Comparison of ENCODE assay signal across 19 mouse cellular contexts in the genomic region with DNA sequence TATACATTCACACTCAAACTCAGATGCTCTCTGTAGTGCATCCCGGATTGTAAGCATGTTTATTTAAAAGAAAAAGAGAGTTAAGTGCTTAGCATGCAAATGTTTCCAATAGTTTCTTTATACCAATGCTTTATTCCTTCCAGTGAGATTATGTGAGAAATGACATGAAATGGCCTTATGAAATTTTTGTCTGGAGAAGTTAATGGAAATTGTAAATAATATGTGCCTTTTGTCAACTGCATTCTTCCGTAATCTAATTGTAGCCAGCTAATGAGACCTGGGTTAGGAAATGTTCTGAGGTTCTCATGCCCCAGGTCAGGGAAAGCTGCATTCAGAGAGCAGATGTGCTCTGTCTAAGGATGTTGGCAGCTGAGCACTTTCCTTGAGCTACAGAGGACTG.
DNase-seq lines count a peak whose midpoint lies in the region; ATAC-seq and TF ChIP-seq lines count a peak whose summit lies in the region.
"Had no signal": no experiment of that assay in that cellular context is flagged by ENCODE, and none has a peak within 500 bp of the region (broad histone marks: within the 10 kb centered on the region; RNA-seq: fewer than 3 reads in every experiment).

No protein-coding gene starts in this region.

- H3K4me1 ChIP-seq in kidney, postnatal 0 days (replicated peaks; ENCODE audit: insufficient read depth, low read length) = no peaks in the 10 kb centered on the region
- H3K4me1 ChIP-seq in kidney, embryonic 14.5 days (ENCODE audit: control insufficient read depth, insufficient read depth, low read length) = no peaks in the 10 kb centered on the region
- no peaks in the 10 kb centered on the region for H3K4me1 ChIP-seq in liver, adult 2 months (ENCODE audit: control insufficient read depth, insufficient read depth, low read length)
- H3K4me1 ChIP-seq in liver, embryonic 11.5 days (replicated peaks; ENCODE audit: control insufficient read depth, insufficient read depth, low read length) = no peaks in the 10 kb centered on the region
- H3K4me1 ChIP-seq in lung, embryonic 16.5 days (replicated peaks; ENCODE audit: control insufficient read depth, insufficient read depth, low read length) = 0 out of 2 replicates have a peak, but pooled peaks cover 2% of the 10 kb centered on the region
- H3K4me1 ChIP-seq: forebrain, embryonic 13.5 days; heart, embryonic 12.5 days had no signal

- no peak overlapping the region for H3K9ac ChIP-seq in kidney, postnatal 0 days (ENCODE audit: low read depth, low read length)
- H3K9ac ChIP-seq in kidney, embryonic 14.5 days (ENCODE audit: low read depth, low read length) = no peak overlapping the region
- no peak overlapping the region for H3K9ac ChIP-seq in liver, adult 2 months (ENCODE audit: low read depth, low read length)
- H3K9ac ChIP-seq in liver, embryonic 11.5 days (ENCODE audit: low read depth, low read length) = no peak overlapping the region
- H3K9ac ChIP-seq in lung, embryonic 16.5 days (ENCODE audit: low read length) = no peak overlapping the region
- H3K9ac ChIP-seq: forebrain, embryonic 13.5 days; heart, embryonic 12.5 days had no signal

- TF ChIP-seq CTCF in kidney, postnatal 0 days (IDR thresholded peaks at IDR 0.05; ENCODE audit: low read depth) = no peak
- TF ChIP-seq CTCF in liver, adult 2 months (IDR thresholded peaks at IDR 0.05; ENCODE audit: low read depth, low read length) = no peak

- no peak overlapping the region for H3K4me3 ChIP-seq in kidney, postnatal 0 days (replicated peaks; ENCODE audit: low read depth, low read length)
- H3K4me3 ChIP-seq in kidney, embryonic 14.5 days (ENCODE audit: low read length) = no peak overlapping the region
- H3K4me3 ChIP-seq in liver, adult 2 months (ENCODE audit: insufficient read depth, low read depth, low read length) = no peak overlapping the region
- no peak overlapping the region for H3K4me3 ChIP-seq in liver, embryonic 11.5 days (ENCODE audit: low read depth, low read length)
- H3K4me3 ChIP-seq in lung, embryonic 16.5 days (ENCODE audit: low read length) = no peak overlapping the region
- H3K4me3 ChIP-seq: embryonic facial prominence, embryonic 10.5 days; forebrain, embryonic 13.5 days; gastrocnemius, adult 2 months; heart, embryonic 12.5 days had no signal

- ATAC-seq in kidney, postnatal 0 days (replicated peaks; ENCODE audit: low FRiP score, low read depth) = no peak
- no peak for ATAC-seq in kidney, embryonic 14.5 days (ENCODE audit: low FRiP score, low TSS enrichment)
- ATAC-seq in liver, embryonic 11.5 days (replicated peaks; ENCODE audit: low FRiP score) = no peak
- peak; percentile 95 for ATAC-seq in lung, embryonic 16.5 days (ENCODE audit: low read depth)
- ATAC-seq: CD4-positive, CD25-positive, alpha-beta regulatory T cell, adult 4 months; forebrain, embryonic 13.5 days had no signal

- DNase-seq in kidney, postnatal 0 days (ENCODE audit: low spot score) = peak; percentile 16
- peak; percentile 11 for DNase-seq in liver, adult 2 months (ENCODE audit: extremely low read depth, low read depth, low spot score)
- DNase-seq in liver, embryonic 11.5 days (ENCODE audit: low spot score) = no peak
- no peak for DNase-seq in lung, adult 18-20 months
- peak; percentile 20 to 48 for DNase-seq in lung, postnatal 4 days
- DNase-seq: adrenal gland, adult 8-10 months; adrenal gland, postnatal 36 days; B cell, adult 2 months; cerebellum, adult 2 months; cerebellum, postnatal 10 days; gastrocnemius, adult 2 months; gastrocnemius, postnatal 25 days had no signal

- H3K36me3 ChIP-seq in kidney, postnatal 0 days (ENCODE audit: insufficient read depth, low read length) = no peaks in the 10 kb centered on the region
- H3K36me3 ChIP-seq in kidney, embryonic 14.5 days (ENCODE audit: control insufficient read depth, insufficient read depth, low read length) = no peaks in the 10 kb centered on the region
- H3K36me3 ChIP-seq in liver, adult 2 months (ENCODE audit: control insufficient read depth, insufficient read depth, low read length) = no peaks in the 10 kb centered on the region
- no peaks in the 10 kb centered on the region for H3K36me3 ChIP-seq in liver, embryonic 11.5 days (ENCODE audit: control insufficient read depth, insufficient read depth, low read length)
- H3K36me3 ChIP-seq in lung, embryonic 16.5 days (ENCODE audit: control insufficient read depth, insufficient read depth, low read length) = no peaks in the 10 kb centered on the region
- H3K36me3 ChIP-seq: embryonic facial prominence, embryonic 10.5 days; G1E; heart, embryonic 12.5 days had no signal

- H3K4me2 ChIP-seq in kidney, postnatal 0 days (ENCODE audit: low read length) = no peak overlapping the region
- H3K4me2 ChIP-seq in kidney, embryonic 14.5 days (replicated peaks; ENCODE audit: low read depth, low read length) = no peak overlapping the region
- H3K4me2 ChIP-seq in liver, embryonic 11.5 days = no peak overlapping the region
- H3K4me2 ChIP-seq in lung, embryonic 16.5 days (ENCODE audit: low read depth, low read length) = no peak overlapping the region
- H3K4me2 ChIP-seq: forebrain, embryonic 13.5 days; heart, embryonic 12.5 days had no signal

- TF ChIP-seq POLR2A in liver, adult 2 months (IDR thresholded peaks at IDR 0.05; ENCODE audit: extremely low read depth, insufficient read depth, low read length) = no peak

- 63% methylated on average over 2 of the region's 2 CpGs for WGBS in kidney, postnatal 0 days
- WGBS in kidney, embryonic 14.5 days = 76% methylated on average over 2 of the region's 2 CpGs
- 80% methylated on average over 2 of the region's 2 CpGs for WGBS in liver, adult 2 months
- WGBS in liver, embryonic 11.5 days = 85% methylated on average over 2 of the region's 2 CpGs
- WGBS in lung, embryonic 16.5 days = 49% methylated on average over 2 of the region's 2 CpGs

- H3K27me3 ChIP-seq in kidney, postnatal 0 days (ENCODE audit: insufficient read depth, low read length) = no peaks in the 10 kb centered on the region
- no peaks in the 10 kb centered on the region for H3K27me3 ChIP-seq in kidney, embryonic 14.5 days (ENCODE audit: control insufficient read depth, insufficient read depth, low read length)
- no peaks in the 10 kb centered on the region for H3K27me3 ChIP-seq in liver, adult 2 months (ENCODE audit: control insufficient read depth, insufficient read depth, low read length)
- no peaks in the 10 kb centered on the region for H3K27me3 ChIP-seq in liver, embryonic 11.5 days (replicated peaks; ENCODE audit: control insufficient read depth, insufficient read depth, low read length)
- H3K27me3 ChIP-seq in lung, embryonic 16.5 days (ENCODE audit: control insufficient read depth, insufficient read depth, low read depth, low read length) = no peaks in the 10 kb centered on the region
- H3K27me3 ChIP-seq: forebrain, embryonic 13.5 days; heart, embryonic 12.5 days had no signal

- no peaks in the 10 kb centered on the region for H3K79me2 ChIP-seq in liver, adult 2 months (ENCODE audit: control insufficient read depth, insufficient read depth, low read length)

- H3K9me3 ChIP-seq in kidney, postnatal 0 days (replicated peaks; ENCODE audit: low read length) = no peaks in the 10 kb centered on the region
- no peaks in the 10 kb centered on the region for H3K9me3 ChIP-seq in kidney, embryonic 14.5 days (ENCODE audit: control insufficient read depth, low read length)
- no peaks in the 10 kb centered on the region for H3K9me3 ChIP-seq in liver, embryonic 11.5 days (ENCODE audit: control insufficient read depth, low read length)
- no peaks in the 10 kb centered on the region for H3K9me3 ChIP-seq in lung, embryonic 16.5 days (ENCODE audit: control insufficient read depth, low read length)
- H3K9me3 ChIP-seq: embryonic facial prominence, embryonic 10.5 days; forebrain, embryonic 13.5 days; heart, embryonic 12.5 days had no signal

- H3K27ac ChIP-seq in kidney, postnatal 0 days = no peak overlapping the region
- H3K27ac ChIP-seq in kidney, embryonic 14.5 days (ENCODE audit: low read depth, low read length) = no peak overlapping the region
- no peak overlapping the region for H3K27ac ChIP-seq in liver, adult 2 months (replicated peaks; ENCODE audit: insufficient read depth, low read depth, low read length)
- no peak overlapping the region for H3K27ac ChIP-seq in liver, embryonic 11.5 days (ENCODE audit: low read depth, low read length)
- H3K27ac ChIP-seq in lung, embryonic 16.5 days (ENCODE audit: low read length) = peak overlapping the region; percentile 44; the same call in 1 of the 2 replicates
- H3K27ac ChIP-seq: embryonic facial prominence, embryonic 10.5 days; forebrain, embryonic 13.5 days; gastrocnemius, adult 2 months had no signal

Comparison
In these comparisons a context has a peak if more than half of its experiments do, and no peak if none do; other contexts are left out.
1. DNase-seq: peak in kidney, postnatal 0 days (single experiment), liver, adult 2 months (single experiment) and lung, postnatal 4 days (2 of 2); none in liver, embryonic 11.5 days (single experiment) and lung, adult 18-20 months (0 of 2).